Mouse (Mus musculus): ENCODE results near the gene Cbx4. TPM values are rescaled to one million over a fixed set of nuclear protein-coding genes. Genes with fewer than 3 reads are reported as not detected.

The Cbx4 gene
- polyA plus RNA-seq, 1 experiment from 2014 or later = 9.7 TPM

DNA sequence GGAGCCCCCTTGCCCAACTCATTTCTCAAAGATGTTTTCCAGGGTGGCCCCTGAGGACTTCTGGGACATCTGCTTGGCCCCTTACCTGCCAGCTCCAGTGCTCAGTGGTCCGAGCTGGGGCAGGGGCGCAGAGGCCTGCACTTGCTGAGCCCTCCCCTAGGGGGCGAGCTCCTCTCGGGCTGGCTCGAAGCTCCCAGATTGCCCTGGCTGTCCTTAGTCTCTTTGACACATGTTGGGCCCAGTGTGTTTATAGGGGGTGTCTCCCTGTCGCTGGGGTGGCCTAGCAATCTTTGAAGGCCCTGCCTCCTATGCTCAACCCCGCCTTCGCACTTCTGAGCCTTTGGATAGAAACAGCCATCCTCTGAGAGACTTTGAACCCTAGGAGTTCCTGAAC is 5.6 kb upstream of the Cbx4 start:
- 11% methylated on average over 8 of the region's 8 CpGs for WGBS

DNA sequence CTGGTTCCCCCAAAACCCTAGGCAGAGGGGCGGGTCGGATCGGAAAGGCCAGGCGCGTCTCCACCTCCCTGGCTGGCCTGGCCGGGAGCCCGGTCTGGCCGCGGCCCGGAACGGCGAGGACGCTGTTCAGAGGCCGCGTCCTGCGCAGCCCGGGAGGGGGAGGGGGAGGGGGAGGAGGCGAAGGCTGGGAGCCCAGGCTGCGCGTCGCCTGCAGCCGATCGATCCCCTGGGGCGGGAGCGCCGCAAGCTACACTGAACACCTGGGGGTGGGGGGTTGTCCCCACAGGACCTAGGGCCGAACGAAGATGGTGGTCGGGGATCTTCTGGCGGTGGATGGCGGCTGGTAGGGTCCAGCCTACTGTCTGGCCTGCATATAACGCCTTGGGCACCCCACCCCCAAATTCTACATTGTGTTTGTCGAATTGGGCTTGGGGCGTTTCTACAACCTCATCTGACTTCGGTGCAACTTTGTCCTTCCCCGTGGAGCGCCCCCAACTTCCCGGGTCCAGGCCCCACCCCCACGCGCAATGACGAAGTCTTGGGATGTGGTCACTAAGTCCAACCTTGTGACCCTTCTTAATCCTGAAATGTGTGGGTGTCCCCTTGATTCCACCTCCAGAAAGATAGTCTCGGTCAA is 5.1 kb upstream of the Cbx4 start:
- Histone ChIP-seq H3K36me3 (ENCODE audit: insufficient read depth, low read length) (no peaks in the 10 kb centered on the region), H3K4me2 (replicated peaks; ENCODE audit: low read depth, low read length) (peak overlapping the region; percentile 99), H3K27ac (ENCODE audit: low read length) (peak overlapping the region; percentile 74), H3K4me1 (ENCODE audit: insufficient read depth, low read depth, low read length) (peaks cover 37% of the 10 kb centered on the region), H3K4me3 (ENCODE audit: low read depth, low read length) (peak overlapping the region; percentile 48), H3K9me3 (ENCODE audit: low read length) (no peaks in the 10 kb centered on the region), H3K27me3 (replicated peaks; ENCODE audit: insufficient read depth, low read length) (no peaks in the 10 kb centered on the region), H3K9ac (replicated peaks; ENCODE audit: low read depth) (peak overlapping the region; percentile 63)
- ATAC-seq (peak; percentile 60), DNase-seq (ENCODE audit: low spot score) (peak; percentile 89)
- TF ChIP-seq CTCF (IDR thresholded peaks at IDR 0.05) = no peak
- TF ChIP-seq EP300 (IDR thresholded peaks at IDR 0.05) = no peak
- WGBS = 1% methylated on average over 28 of the region's 42 CpGs

More for the DNA sequence above, 5.6 kb upstream of the Cbx4 start:
- Histone ChIP-seq H3K27me3 (replicated peaks; ENCODE audit: insufficient read depth, low read length) (no peaks in the 10 kb centered on the region), H3K4me1 (ENCODE audit: insufficient read depth, low read depth, low read length) (peaks cover 34% of the 10 kb centered on the region), H3K4me3 (ENCODE audit: low read depth, low read length) (no peak overlapping the region), H3K27ac (ENCODE audit: low read length) (no peak overlapping the region), H3K9me3 (ENCODE audit: low read length) (no peaks in the 10 kb centered on the region), H3K4me2 (replicated peaks; ENCODE audit: low read depth, low read length) (peak overlapping the region; percentile 99; the same call in 1 of the 2 replicates), H3K9ac (replicated peaks; ENCODE audit: low read depth) (no peak overlapping the region), H3K36me3 (ENCODE audit: insufficient read depth, low read length) (no peaks in the 10 kb centered on the region)
- TF ChIP-seq CTCF (IDR thresholded peaks at IDR 0.05) = peak; percentile 91
- TF ChIP-seq EP300 (IDR thresholded peaks at IDR 0.05) = no peak
- DNase-seq (ENCODE audit: low spot score) (peak; percentile 83), ATAC-seq (peak; percentile 40)

DNA sequence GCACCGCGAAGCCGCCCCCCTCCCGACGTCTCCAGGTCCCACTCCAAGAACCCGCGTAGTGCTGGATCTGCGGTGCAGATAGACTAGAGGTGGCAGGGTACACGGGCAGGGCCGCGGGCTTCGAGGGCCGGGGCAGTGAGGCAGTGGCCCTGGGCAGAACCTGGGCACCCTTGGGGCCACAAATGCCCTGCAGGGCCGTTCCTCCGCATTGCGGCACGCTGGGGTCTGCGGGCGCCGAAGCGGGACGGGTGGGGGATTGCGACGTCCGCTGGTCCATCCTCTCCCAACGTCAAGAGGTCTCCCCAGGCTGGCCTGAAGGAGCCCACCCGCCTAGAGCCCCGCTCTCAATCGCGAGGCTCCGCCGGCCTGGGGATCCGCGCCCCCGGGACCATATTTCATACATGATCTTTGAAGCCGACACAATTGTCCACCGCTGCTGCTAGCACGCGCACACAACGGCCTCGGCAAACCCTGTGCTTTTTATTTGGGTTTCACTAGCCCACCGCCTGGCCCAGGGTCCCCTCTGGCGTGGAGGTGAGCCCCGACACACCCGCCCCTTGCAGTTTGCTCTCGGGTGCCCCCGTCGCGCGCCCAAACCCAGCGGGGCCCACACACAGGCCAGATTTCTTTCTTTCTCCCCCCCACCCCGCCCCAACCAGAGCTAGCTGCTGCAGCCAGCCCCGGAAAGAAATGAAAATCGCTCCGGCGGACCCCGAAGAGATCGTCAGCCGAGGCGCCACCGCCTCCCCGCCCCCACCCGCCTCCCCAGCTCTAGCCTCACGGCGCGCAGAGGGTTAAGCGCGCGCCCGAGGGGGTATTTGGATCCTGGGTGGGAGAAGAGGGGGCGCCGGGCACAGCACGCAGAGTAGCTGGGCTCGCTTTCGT is 4.3 kb upstream of the Cbx4 start:
- no peak for ATAC-seq
- WGBS = 1% methylated on average over 67 of the region's 75 CpGs
- peak overlapping the region; percentile 74 for H3K27ac ChIP-seq (ENCODE audit: low read length)
- H3K4me3 ChIP-seq (ENCODE audit: low read depth, low read length) = peak overlapping the region; percentile 48
- H3K36me3 ChIP-seq (ENCODE audit: insufficient read depth, low read length) = no peaks in the 10 kb centered on the region
- TF ChIP-seq CTCF (IDR thresholded peaks at IDR 0.05) (no peak), EP300 (IDR thresholded peaks at IDR 0.05) (no peak)
- H3K9ac ChIP-seq (replicated peaks; ENCODE audit: low read depth) = peak overlapping the region; percentile 63
- no peaks in the 10 kb centered on the region for H3K9me3 ChIP-seq (ENCODE audit: low read length)
- DNase-seq (ENCODE audit: low spot score) = no peak
- peak overlapping the region; percentile 99 for H3K4me2 ChIP-seq (replicated peaks; ENCODE audit: low read depth, low read length)
- H3K27me3 ChIP-seq (replicated peaks; ENCODE audit: insufficient read depth, low read length) = no peaks in the 10 kb centered on the region
- peaks cover 37% of the 10 kb centered on the region for H3K4me1 ChIP-seq (ENCODE audit: insufficient read depth, low read depth, low read length)

DNA sequence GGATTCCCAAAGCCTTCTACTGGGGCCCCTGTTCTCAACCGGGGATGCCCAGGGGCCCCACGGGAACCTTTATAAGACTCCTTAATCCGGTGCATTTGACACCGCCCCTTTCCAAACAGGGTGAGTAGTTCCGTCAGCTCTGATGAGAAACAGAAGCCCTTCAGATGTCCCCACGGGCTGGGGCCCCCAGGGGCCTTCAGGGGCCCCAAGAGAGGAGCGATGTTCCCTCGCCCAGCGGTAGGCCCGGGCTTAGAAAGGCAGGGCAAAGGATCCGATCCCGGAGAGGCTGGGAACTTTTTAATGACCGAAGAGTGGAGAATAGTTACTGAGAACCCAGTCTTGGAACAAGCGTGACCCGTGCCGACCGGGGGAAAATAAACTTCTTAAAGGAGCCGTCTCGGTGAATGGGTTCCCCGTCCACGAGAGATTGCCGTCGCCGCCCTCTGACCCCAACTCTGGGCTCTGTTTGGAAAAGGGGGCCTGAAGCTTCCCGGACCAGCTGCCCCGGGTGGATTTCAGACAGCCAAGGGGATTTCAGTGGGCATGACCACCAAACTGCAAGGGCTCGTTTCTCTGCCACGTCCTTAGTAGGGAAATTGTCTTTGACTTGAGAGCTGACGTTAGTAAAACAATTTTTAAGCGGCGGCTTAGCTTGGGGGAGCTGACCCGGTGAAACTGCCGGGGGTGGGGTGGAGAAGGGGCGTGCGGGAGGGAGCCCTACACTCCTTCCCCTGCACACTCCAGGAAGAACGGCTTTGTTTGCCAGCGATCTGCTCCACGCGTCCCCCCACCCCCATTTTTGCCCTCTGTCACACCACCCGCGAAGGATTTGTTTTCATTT is 3.4 kb upstream of the Cbx4 start:
- no peaks in the 10 kb centered on the region for H3K27me3 ChIP-seq (replicated peaks; ENCODE audit: insufficient read depth, low read length)
- H3K9me3 ChIP-seq (ENCODE audit: low read length) = no peaks in the 10 kb centered on the region
- peak overlapping the region; percentile 48 for H3K4me3 ChIP-seq (ENCODE audit: low read depth, low read length)
- TF ChIP-seq EP300 (IDR thresholded peaks at IDR 0.05) (no peak), CTCF (IDR thresholded peaks at IDR 0.05) (no peak)
- H3K27ac ChIP-seq (ENCODE audit: low read length) = no peak overlapping the region
- ATAC-seq (no peak), DNase-seq (ENCODE audit: low spot score) (peak; percentile 32)
- WGBS = 2% methylated on average over 41 of the region's 41 CpGs
- no peak overlapping the region for H3K9ac ChIP-seq (replicated peaks; ENCODE audit: low read depth)
- peak overlapping the region; percentile 99 for H3K4me2 ChIP-seq (replicated peaks; ENCODE audit: low read depth, low read length)
- H3K36me3 ChIP-seq (ENCODE audit: insufficient read depth, low read length) = no peaks in the 10 kb centered on the region
- peaks cover 37% of the 10 kb centered on the region for H3K4me1 ChIP-seq (ENCODE audit: insufficient read depth, low read depth, low read length)

DNA sequence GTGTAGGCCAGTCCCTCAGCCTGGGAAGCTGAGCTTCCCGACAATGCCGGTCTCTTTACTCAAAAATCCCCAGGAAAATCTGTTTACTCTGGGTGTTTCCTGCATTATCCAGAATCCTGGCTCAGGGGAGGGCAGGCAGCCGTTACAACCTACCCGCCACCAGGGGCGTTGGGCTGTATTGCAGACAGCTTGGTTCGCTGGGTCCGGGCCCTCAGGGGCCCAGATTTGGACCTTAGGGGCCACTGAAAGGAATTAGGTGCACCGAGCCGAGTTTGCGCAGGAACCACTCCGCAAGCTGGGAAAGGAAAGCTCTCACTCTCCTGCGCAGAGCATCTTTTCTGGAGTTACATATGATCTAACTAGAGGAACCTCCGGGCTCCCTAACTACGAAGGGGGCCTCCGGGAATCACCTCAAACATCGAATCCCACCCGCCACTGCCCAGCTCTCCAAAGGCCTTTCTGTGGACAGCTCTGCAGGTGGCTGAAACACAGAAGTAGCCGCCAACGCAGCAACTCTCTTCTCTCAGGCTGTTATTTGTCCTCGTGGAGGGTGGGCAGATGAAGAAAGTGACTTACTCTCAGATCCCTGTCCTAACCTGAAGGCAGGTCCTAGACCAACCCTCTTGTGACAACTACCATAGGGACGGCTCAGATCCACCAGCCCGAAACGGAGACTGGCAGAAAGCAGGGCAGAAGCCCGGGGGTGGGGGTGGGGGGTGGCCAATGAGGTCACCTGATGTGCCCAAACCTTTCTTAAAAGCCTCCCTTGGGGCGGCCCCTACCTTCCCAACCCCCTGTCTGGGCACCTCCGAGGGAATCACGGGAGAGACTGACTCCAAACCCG is 2.6 kb upstream of the Cbx4 start:
- ATAC-seq = no peak
- Histone ChIP-seq H3K4me2 (replicated peaks; ENCODE audit: low read depth, low read length) (no peak overlapping the region; the same call in 1 of the 2 replicates), H3K9ac (replicated peaks; ENCODE audit: low read depth) (no peak overlapping the region), H3K9me3 (ENCODE audit: low read length) (no peaks in the 10 kb centered on the region), H3K27ac (ENCODE audit: low read length) (no peak overlapping the region), H3K27me3 (replicated peaks; ENCODE audit: insufficient read depth, low read length) (no peaks in the 10 kb centered on the region), H3K4me3 (ENCODE audit: low read depth, low read length) (no peak overlapping the region), H3K36me3 (ENCODE audit: insufficient read depth, low read length) (no peaks in the 10 kb centered on the region), H3K4me1 (ENCODE audit: insufficient read depth, low read depth, low read length) (peaks cover 42% of the 10 kb centered on the region)
- WGBS = 11% methylated on average over 28 of the region's 28 CpGs
- TF ChIP-seq EP300 (IDR thresholded peaks at IDR 0.05) (no peak), CTCF (IDR thresholded peaks at IDR 0.05) (peak; percentile 70)
- peak; percentile 57 for DNase-seq (ENCODE audit: low spot score)

All from lung, postnatal 0 days (tissue).